Mouse (Mus musculus) hindbrain, embryonic 11.5 days (tissue): ENCODE measurements around the gene Csf3. TPM values are rescaled to one million over a fixed set of nuclear protein-coding genes. Genes with fewer than 3 reads are reported as not detected.

Experiments used
- ATAC-seq: fragments of 200-750 bp; cut with Nextera tagmentation; 2 replicates; pipeline ENCODE4 v1.8.0; 2017; ENCODE audit warnings: mild to moderate bottlenecking, moderate TSS enrichment, moderate library complexity; ENCODE audit not compliant: low FRiP score
- DNase-seq: peaks from one replicate; pipeline ENCODE4 v3.0.0-alpha.2; 2015; ENCODE audit warnings: low spot score
- H3K27ac ChIP-seq: fragments of 300-500 bp; sonication (generic); 2 replicates; pipeline ENCODE4 v1.5.1; 2014; ENCODE audit warnings: mild to moderate bottlenecking, low read depth, low read length
- H3K27me3 ChIP-seq: fragments of 300-500 bp; sonication (generic); 2 replicates; pipeline ENCODE4 v1.6.1; 2014; ENCODE audit warnings: mild to moderate bottlenecking, low read length, moderate library complexity, mixed read lengths; ENCODE audit not compliant: control insufficient read depth, insufficient read depth
- H3K36me3 ChIP-seq: fragments of 300-500 bp; sonication (generic); 2 replicates; pipeline ENCODE4 v1.6.1; 2014; ENCODE audit warnings: mild to moderate bottlenecking, low read length, moderate library complexity, mixed read lengths; ENCODE audit not compliant: control insufficient read depth, insufficient read depth
- H3K4me1 ChIP-seq: fragments of 300-500 bp; sonication (generic); replicated peaks from 2 replicates; pipeline ENCODE4 v1.6.1; 2014; ENCODE audit warnings: low read length, mixed read lengths; ENCODE audit not compliant: control insufficient read depth, insufficient read depth
- H3K4me2 ChIP-seq: fragments of 300-500 bp; sonication (generic); replicated peaks from 2 replicates; pipeline ENCODE4 v1.6.1; 2014; ENCODE audit warnings: mild to moderate bottlenecking, low read depth, low read length
- H3K4me3 ChIP-seq: fragments of 300-500 bp; sonication (generic); 2 replicates; pipeline ENCODE4 v1.5.1; 2014; ENCODE audit warnings: low read depth, low read length
- H3K9ac ChIP-seq: fragments of 300-500 bp; sonication (generic); 2 replicates; pipeline ENCODE4 v1.6.1; 2014; ENCODE audit warnings: low read depth, low read length
- H3K9me3 ChIP-seq: fragments of 300-500 bp; sonication (generic); 2 replicates; pipeline ENCODE4 v1.6.1; 2016; ENCODE audit warnings: low read length; ENCODE audit not compliant: control insufficient read depth
- WGBS: fragments of 180-500 bp; shearing (Covaris S2); extraction: QIAGEN DNeasy Blood & Tissue Kit; methylation state at CpG from one replicate; pipeline ENCODE4 v1.1.7; 2014; 5-methylcytosine and 5-hydroxymethylcytosine counted together
- polyA plus RNA-seq: library from polyadenylated mRNA; unstranded; fragments of >200 nt; fragmentation: Nextera tagmentation; extraction: Ambion mirVana; gene quantifications from 2 replicates; pipeline ENCODE4 v1.2.1, GENCODE M21; 2014

Csf3 gene
- polyA plus RNA-seq, 1 experiment from 2014 or later: not detected

GRCm38 (mm10) chr11:98740393-98741050 is 39.5 kb downstream of the Csf3 start, which contains the start of gene Thra:
Thra (plus strand) TSS chr11:98740638.
- peak within 1 kb of the TSS; percentile 96 for H3K27ac ChIP-seq
- no peaks in the 10 kb centered on the region for H3K9me3 ChIP-seq
- peaks cover 24% of the 10 kb centered on the region for H3K4me1 ChIP-seq
- WGBS: under 1% methylated on average over 22 of the region's 22 CpGs
- H3K27me3 ChIP-seq: no peaks in the 10 kb centered on the region
- DNase-seq (peak; percentile 73), ATAC-seq (peak; percentile 32; the same call in 1 of the 2 replicates)
- peak within 1 kb of the TSS; percentile 82 for H3K4me3 ChIP-seq
- no peaks in the 10 kb centered on the region for H3K36me3 ChIP-seq
- peak within 1 kb of the TSS; percentile 79 for H3K4me2 ChIP-seq
- H3K9ac ChIP-seq: peak within 1 kb of the TSS; percentile 93

GRCm38 (mm10) chr11:98741051-98741620 is 40.1 kb downstream of the Csf3 start:
- H3K4me2 ChIP-seq: peak overlapping the region; percentile 79
- no peaks in the 10 kb centered on the region for H3K9me3 ChIP-seq
- peak overlapping the region; percentile 82 for H3K4me3 ChIP-seq
- H3K9ac ChIP-seq: peak overlapping the region; percentile 93
- peaks cover 27% of the 10 kb centered on the region for H3K4me1 ChIP-seq
- no peaks in the 10 kb centered on the region for H3K36me3 ChIP-seq
- no peaks in the 10 kb centered on the region for H3K27me3 ChIP-seq
- peak overlapping the region; percentile 96 for H3K27ac ChIP-seq
- no peak for ATAC-seq
- no peak for DNase-seq
- under 1% methylated on average over 17 of the region's 17 CpGs for WGBS

GRCm38 (mm10) chr11:98741622-98742396 is 40.7 kb downstream of the Csf3 start:
- peak overlapping the region; percentile 82 for H3K4me3 ChIP-seq
- peak overlapping the region; percentile 96 for H3K27ac ChIP-seq
- H3K4me1 ChIP-seq: peaks cover 32% of the 10 kb centered on the region
- DNase-seq: peak; percentile 88
- H3K4me2 ChIP-seq: peak overlapping the region; percentile 79
- no peaks in the 10 kb centered on the region for H3K27me3 ChIP-seq
- H3K9ac ChIP-seq: peak overlapping the region; percentile 93
- peak; percentile 64 for ATAC-seq
- no peaks in the 10 kb centered on the region for H3K36me3 ChIP-seq
- 1% methylated on average over 50 of the region's 86 CpGs for WGBS
- H3K9me3 ChIP-seq: no peaks in the 10 kb centered on the region

GRCm38 (mm10) chr11:98742397-98743291 is 41.6 kb downstream of the Csf3 start:
- H3K9me3 ChIP-seq: no peaks in the 10 kb centered on the region
- peak overlapping the region; percentile 79 for H3K4me2 ChIP-seq
- no peaks in the 10 kb centered on the region for H3K36me3 ChIP-seq
- H3K4me3 ChIP-seq: peak overlapping the region; percentile 82
- H3K4me1 ChIP-seq: peaks cover 38% of the 10 kb centered on the region
- ATAC-seq (peak; percentile 21), DNase-seq (peak; percentile 56)
- H3K27me3 ChIP-seq: no peaks in the 10 kb centered on the region
- H3K9ac ChIP-seq: peak overlapping the region; percentile 93
- WGBS: 5% methylated on average over 17 of the region's 21 CpGs
- H3K27ac ChIP-seq: peak overlapping the region; percentile 96

- WGBS: 7% methylated on average over 9 of the region's 9 CpGs
- peak overlapping the region; percentile 82 for H3K4me3 ChIP-seq
- ATAC-seq (peak; percentile 8; the same call in 1 of the 2 replicates), DNase-seq (peak; percentile 78)
- peak overlapping the region; percentile 79 for H3K4me2 ChIP-seq
- peak overlapping the region; percentile 59 for H3K9ac ChIP-seq
- peak overlapping the region; percentile 96 for H3K27ac ChIP-seq
- no peaks in the 10 kb centered on the region for H3K9me3 ChIP-seq
- H3K4me1 ChIP-seq: peaks cover 48% of the 10 kb centered on the region
- no peaks in the 10 kb centered on the region for H3K36me3 ChIP-seq
- no peaks in the 10 kb centered on the region for H3K27me3 ChIP-seq
These were observed 42.7 kb downstream of the Csf3 start for GRCm38 (mm10) chr11:98743655-98744345.

- Histone ChIP-seq H3K27me3 (no peaks in the 10 kb centered on the region), H3K9ac (peak overlapping the region; percentile 59), H3K4me1 (peaks cover 53% of the 10 kb centered on the region), H3K27ac (peak overlapping the region; percentile 96), H3K4me2 (peak overlapping the region; percentile 79), H3K36me3 (no peaks in the 10 kb centered on the region), H3K4me3 (peak overlapping the region; percentile 82), H3K9me3 (no peaks in the 10 kb centered on the region)
- DNase-seq: no peak
- ATAC-seq: no peak
- 38% methylated on average over 7 of the region's 7 CpGs for WGBS
These were observed 43.5 kb downstream of the Csf3 start for GRCm38 (mm10) chr11:98744456-98745019.

- no peaks in the 10 kb centered on the region for H3K27me3 ChIP-seq
- H3K4me3 ChIP-seq: no peak overlapping the region
- peaks cover 58% of the 10 kb centered on the region for H3K4me1 ChIP-seq
- ATAC-seq: no peak
- no peak for DNase-seq
- H3K4me2 ChIP-seq: no peak overlapping the region
- H3K9me3 ChIP-seq: no peaks in the 10 kb centered on the region
- H3K27ac ChIP-seq: peak overlapping the region; percentile 76; the same call in 1 of the 2 replicates
- whole genome bisulfite sequencing: 48% methylated on average over 12 of the region's 12 CpGs
- H3K36me3 ChIP-seq: no peaks in the 10 kb centered on the region
- H3K9ac ChIP-seq: no peak overlapping the region
These were observed 45.1 kb downstream of the Csf3 start for GRCm38 (mm10) chr11:98745932-98746853.
